Mouse (Mus musculus): ENCODE data around the gene Elp5.

Elp5 gene

GRCm38 (mm10) chr11:69953267-69953915, 28.9 kb downstream of the Elp5 start:
- DNase-seq, result no peak

DNA sequence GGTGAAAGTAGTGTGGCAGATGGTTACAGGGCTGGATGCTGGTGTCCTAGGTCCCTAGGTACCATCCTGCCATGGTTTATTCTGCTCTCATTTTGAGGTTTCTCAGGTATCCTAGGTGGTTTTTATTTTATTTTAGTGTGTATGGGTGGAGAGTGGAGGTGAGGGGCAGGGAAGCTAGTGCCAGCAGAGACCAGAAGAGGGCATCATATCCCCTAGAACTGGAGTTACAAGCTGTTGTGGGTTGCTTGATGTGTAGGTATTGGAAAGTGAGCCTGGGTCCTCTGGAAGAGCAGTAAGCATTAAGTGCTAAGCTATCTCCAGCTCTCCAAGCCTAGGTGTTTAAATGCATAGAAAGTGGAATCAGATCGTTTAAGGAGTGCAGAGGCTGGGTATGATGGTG, 30.0 kb downstream of the Elp5 start:
- DNase-seq, result no peak

DNA sequence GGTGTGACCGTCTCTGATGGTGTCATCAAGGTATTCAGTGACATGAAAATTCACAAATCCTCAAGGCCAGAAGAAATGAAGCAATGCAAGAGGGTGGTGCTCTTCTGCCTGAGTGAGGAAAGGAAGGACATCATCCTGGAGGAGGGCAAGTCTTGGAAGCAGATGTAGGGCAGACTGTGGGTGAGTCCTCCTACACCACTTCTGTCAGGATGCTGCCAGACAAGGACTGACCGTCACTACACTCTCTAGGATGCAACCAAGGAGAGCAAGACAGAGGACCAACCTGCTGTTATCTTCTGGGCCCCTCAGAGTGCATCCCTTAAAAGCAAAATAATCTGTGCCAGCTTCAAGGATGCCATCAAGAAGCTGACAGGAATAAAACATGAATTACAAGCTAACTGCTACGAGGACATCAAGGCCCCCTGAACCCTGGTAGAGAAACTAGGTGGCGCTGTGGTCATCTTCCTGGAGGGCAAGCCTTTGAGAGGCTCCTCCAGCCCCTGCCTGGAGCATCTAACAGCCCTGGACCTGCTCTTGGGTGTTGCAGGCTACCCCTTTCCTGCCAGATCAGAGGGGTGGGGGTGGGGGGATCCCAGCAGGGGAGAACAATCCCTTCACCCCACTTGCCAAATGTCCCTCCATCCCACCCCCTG, 31.4 kb downstream of the Elp5 start:
- no peak for DNase-seq

DNA sequence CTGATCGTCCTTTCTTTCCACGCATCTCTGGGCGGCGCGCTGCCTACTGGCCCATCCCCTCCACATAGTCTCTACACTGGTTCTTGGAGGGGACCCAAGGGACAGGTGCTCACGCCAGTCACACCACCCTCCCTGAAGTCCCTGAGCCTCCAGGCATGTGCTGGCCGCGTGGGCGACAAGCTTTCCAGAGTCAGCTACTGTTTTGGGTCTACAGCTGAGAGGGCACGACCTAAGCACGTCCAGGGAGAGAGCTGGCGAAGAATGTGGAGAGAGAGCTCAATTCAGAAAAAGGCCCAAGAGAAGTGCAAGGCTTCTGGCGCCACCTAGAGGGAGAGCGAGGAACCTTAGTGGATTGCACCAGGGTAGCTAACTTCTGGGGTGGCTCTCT, 33.6 kb downstream of the Elp5 start:
- DNase-seq, result peak; percentile 87

DNA sequence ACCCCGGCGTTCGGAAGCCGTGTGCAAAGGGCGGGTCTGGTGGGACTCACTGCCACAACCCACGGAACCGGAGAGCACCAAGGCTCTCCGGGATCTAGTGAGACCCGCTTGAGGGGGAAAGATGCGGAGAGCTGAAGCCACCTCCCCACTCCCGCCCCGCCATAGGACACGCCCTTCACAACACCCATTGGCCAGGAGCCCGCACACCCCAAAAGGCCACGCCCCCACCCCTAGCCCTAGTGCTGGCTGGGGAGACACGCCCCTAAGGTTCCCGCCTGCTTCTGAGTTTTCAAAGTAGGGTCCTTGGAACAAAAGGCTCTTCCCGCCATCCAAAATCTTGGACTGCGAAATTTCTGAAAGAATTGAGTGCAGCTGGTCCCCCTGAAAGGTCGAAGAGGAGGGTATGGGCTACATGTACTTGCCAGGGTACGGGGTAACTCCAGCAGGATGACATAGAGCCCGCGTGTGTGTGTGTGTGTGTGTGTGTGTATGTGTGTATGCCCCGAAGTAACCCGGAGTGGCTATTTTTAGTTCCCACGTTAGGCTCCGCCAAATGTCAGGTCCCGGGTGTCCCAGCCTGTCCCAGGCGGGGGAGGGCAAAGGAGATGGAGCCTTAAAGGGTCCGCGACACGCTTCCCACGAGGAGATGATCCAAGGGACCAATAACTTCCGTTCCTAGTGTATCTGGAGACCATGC, 34.1 kb downstream of the Elp5 start, which contains the start of gene Slc2a4:
Gene Slc2a4, minus strand, starts transcription at position 123 of the 697 bp plus-strand sequence.
- peak; percentile 94 for DNase-seq

DNA sequence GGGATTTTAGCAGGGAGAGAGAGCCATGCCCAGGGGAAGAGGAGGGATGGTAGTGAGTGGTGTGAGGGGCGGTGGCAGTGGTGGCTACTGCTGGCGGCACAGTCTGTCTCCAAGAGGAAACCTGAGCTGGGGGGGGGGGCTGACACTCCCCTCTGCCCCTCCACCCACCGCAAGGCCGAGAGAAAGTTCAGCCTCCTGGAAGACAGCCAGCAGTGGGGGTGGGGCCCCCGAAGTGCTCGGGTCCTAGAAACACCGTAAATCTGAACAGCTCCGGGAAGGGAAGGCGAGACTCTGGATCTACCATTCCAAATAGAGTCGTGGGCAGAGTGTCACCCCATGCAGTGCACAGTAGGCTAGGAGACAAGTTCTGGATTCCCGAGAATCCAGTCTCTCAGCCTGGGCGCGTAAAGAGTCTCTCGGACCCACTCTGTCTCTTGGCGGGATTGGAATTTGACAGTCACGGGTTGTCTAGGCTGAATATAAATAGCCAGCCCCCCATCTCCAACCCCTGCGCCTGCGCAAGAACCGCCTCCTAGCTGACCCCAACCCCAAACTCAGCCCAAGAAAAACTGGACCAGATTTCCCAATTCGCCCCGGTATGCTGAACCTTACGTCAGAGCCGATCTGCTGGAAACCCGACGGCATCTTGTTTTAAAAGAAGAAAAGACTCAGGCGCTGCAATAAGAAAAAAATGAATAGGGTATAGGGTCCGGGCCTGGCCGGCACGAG, 34.8 kb downstream of the Elp5 start:
- DNase-seq, result no peak

DNA sequence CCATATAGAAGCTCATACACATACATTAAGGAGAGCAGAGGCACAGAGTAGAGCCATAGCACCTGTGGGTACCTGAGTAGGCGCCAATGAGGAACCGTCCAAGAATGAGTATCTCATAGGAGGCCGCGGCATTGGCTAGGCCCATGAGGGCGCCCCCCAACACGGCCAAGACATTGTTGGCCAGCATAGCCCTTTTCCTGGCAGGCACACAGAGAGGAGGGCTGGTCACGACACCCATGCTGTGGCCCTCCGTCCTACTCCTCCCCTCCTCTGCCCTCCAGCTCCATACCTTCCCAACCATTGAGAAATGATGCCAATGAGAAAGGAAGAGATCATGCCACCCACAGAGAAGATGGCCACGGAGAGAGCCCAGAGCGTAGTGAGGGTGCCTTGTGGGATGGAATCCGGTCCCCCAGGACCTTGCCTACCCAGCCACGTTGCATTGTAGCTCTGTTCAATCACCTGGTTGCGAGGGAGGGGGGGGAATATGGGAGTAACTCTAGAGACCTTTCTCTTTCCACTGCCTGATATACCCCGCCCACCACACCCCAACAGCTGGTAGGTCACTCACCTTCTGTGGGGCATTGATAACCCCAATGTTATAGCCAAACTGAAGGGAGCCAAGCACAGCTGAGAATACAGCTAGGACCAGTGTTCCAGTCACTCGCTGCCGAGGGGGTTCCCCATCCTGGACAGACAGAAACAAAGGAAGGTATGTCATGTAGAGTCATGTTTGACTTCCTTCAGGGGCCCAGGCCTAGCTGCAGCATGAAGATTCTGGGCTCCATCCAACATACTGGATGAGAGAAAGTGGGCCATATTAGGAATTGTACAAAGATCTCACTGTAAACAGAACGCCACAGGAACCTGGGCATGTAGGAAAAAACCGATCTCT, 36.1 kb downstream of the Elp5 start:
- DNase-seq, result no peak

- DNase-seq, result no peak
Measured at GRCm38 (mm10) chr11:69945216-69945615, 37.1 kb downstream of the Elp5 start.

GRCm38 (mm10) chr11:69940962-69941361, 41.4 kb downstream of the Elp5 start:
- no peak for DNase-seq

DNA sequence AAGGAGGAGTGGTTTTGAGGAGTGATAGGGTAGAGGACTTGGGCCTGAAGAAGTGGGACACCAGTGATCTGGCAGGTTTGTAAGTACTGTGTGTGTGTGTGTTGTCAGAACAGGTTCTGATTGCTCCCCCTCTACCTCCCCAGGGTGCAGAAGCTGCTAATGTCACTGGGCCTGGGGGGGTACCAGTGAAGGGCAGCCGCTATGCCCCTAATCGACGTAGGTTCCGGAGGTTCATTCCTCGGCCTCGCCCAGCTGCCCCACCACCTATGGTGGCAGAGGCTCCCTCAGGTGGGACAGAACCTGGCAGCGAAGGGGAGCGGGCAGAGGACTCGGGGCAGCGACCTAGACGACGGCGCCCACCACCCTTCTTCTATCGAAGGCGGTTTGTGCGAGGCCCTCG, 42.6 kb downstream of the Elp5 start:
- no peak for DNase-seq

DNA sequence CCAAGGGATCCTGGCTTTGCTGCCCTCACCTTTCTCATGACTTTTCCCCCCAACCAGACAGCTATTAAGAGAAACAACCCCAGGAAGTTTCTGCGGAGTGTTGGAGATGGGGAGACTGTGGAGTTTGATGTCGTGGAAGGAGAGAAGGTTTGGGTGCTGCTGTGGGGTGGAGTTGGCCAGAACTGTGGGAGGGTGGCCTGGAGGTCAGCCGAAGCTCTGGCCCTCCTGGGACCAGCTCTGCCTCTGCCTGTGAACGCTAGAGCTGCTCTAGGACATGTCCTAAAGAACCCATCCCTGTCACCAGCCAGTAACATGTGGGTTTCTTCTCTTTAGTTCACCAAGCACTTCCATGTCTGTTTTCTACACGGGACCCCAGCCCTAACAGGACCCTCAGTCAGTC, 43.1 kb downstream of the Elp5 start:
- DNase-seq, result no peak

DNA sequence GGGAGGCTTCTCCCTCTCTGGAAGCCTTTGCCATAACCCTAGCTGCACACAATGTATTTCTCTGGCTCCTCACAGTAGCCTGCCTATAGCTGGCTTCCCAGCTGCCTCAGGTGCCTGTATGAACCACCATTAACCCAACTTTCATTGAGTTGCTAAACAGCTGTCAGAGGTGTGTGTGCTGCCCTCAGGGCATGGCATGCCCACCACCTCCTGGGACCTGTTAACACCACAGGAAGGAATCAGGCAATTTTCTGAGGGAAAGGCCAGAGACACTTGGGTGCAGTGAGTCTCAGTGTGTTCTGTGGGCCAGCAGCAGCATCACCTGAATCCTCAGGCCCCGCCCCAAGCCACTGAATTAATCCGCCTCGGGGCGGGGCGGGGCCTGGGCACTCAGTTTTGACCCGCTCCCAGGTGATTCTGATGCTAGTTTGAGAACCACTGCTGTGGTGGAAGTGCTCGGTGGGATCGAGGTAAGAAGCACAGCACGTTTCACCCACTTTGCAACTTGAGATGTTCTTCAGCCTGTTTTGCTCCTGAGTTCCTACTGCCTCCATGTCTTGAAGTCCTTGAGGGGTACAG, 43.8 kb downstream of the Elp5 start:
- DNase-seq, result no peak

DNA sequence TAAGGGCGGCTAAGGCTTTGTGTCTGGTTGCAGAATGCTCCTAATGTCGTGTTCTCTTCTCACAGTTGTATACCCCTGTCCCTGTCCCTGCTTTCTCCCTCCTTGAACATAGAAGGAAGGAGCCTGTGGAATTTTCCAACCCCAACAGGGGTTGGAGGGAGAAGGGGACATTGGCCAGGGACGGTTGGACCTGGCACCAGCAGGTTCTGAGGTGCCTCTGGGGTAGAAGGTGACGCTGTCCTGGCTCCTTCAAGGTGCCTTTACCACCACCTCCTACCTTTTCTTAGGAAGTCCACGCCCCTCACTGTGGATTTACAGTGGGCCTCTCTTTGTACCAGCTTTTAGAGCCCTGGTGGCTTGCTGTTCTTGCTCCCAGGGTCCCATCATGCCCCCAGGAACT, 44.5 kb downstream of the Elp5 start:
- no peak for DNase-seq

DNA sequence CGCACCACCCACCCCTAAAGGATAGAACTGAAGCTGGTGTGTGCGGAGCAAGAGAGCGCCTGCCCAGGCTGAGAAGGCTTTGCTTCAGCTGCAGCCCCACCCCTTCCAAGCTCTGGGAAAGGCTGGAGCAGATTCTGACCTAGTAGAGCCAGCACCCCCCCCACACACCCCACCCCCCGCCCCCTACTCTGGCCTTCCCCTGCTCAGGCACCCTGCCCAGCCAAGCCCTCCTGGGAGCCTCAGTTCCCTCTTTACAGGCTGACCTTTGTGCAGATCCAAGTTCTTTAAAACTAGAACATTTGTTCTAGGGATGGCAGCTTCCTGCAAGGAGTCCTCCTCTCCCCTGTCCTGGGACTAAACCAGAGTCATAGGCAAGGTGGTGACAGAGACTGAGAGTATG, 44.9 kb downstream of the Elp5 start:
- no peak for DNase-seq

DNA sequence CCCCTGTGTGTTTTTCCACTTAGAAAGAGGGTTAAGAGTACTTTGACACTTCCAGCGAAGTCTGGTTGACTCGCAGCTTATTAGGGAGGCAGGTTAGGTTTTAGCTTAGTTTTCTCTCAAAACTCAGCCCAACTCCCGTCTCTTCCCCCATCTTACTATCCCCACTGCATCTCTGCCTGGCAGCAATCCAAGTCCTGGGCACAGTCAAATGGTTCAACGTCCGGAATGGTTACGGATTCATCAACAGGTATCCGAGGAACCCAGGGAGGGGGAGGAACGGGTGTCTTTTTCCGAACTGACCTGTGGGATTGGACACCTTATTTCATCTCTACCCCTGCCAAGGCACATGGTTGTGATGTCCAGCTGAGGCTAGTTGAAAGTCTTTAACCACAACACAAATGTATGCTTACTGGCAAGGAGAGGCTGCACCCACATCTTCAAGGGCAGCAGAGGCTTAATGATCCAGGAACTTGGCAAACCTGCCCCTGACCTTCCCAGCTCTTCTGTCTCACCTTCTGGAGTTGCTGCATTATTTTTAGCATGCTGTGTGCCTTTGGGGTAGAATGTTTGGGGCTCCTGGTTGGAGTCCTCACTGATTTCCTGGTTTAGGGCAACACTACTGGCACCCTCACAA, 45.5 kb downstream of the Elp5 start:
- no peak for DNase-seq

DNA sequence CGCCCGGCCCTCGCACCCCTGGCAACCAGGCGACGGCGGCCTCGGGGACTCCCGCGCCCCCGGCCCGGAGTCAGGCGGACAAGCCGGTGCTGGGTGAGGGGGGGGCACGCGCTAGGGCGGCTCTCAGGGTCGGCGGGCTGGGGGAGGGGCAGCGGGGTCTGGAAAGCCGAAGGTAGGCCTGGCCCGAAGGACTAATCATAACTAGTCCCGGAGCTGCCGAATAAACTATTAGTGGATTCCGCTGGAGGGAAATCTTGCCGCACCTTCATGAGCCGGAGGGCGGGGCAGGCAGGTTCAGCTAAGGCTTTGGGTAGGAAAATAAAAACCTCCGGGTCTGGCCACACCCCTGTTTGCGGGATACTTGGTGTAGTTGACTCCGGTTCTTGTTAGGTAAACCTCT, 46.2 kb downstream of the Elp5 start:
- no peak for DNase-seq

DNA sequence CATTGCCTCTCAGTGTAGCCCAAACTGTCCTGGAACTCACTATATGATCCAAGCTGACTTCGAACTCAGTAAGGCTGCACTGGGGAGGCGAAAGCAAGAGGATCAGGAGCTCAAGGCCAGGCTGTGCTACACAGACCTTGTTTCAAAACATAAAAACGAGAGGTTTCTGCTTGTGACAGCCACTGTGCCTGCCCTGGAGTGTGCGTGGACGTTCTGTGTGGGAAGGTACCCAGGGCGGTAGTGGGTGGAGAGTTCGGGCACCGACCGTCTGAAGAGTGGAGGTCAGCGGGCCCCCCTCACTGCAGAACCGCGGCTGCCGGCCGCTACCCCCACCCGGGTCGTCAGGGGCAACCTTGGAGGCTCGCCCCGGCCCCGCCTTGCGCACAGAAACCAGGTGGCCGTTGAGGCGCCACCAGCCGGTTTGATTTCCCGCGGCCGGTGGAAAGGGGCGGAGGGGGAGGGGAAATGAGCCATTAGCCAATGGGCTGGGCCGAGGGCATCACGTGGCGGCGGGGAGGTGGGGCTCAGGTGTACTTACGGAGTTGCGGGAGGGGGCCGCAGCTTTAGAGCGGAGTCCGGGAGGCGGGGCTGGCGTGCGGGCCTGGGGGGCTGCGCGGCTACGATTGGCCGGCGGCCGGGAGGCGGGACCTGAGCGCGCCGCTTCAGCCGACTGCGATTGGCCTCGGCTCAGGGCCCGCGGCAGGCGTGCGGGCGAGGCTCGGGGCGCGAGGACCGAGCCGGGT, 47.0 kb downstream of the Elp5 start, which contains the start of gene Ybx2:
Gene Ybx2, plus strand, starts transcription at position 660 of the 743 bp plus-strand sequence.
- peak; percentile 93 for DNase-seq

GRCm38 (mm10) chr11:69934681-69935080, 47.6 kb downstream of the Elp5 start:
- no peak for DNase-seq

GRCm38 (mm10) chr11:69934169-69934568, 48.1 kb downstream of the Elp5 start:
- DNase-seq, result peak; percentile 94

DNA sequence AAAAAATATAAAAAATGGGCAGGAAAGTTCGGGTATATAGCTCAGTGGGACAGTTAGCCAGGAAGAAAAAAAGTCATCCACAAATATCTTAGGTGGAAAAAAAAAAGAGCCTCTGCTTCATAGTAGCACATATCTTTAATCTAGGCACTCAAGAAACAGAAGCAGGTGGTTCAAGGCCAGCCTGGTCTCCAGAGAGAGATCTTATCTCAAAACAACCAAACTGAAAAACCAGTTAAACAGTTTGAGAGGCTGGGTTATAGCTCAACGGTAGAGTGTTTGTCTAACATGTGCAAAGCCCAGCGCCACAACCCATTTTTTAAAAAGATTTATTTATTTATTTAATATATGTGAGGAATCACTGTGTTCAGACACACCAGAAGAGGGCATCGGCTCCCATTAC, 49.3 kb downstream of the Elp5 start:
- no peak for DNase-seq

GRCm38 (mm10) chr11:69932254-69932653, 50.1 kb downstream of the Elp5 start:
- peak; percentile 43 for DNase-seq

Measured in thymus, postnatal 25 days (tissue).